Mouse (Mus musculus) lung, adult 2 months (tissue): ENCODE data around the gene Ndst4.

Source experiments
- CTCF ChIP-seq: fragments of 200-500 bp; IDR thresholded peaks from 2 replicates; pipeline ENCODE4 v1.5.1; 2011; ENCODE audit warnings: mild to moderate bottlenecking, low read length, control low read depth; ENCODE audit not compliant: insufficient read depth
- POLR2A ChIP-seq: fragments of 200-500 bp; IDR thresholded peaks from 2 replicates; pipeline ENCODE4 v1.6.1; 2011; ENCODE audit warnings: low read depth, mild to moderate bottlenecking, control low read depth, low read length, borderline replicate concordance; ENCODE audit errors: extremely low read depth

GRCm38 (mm10) chr3:125397443-125397842 is 6.4 kb upstream of the Ndst4 start:
- TF ChIP-seq CTCF (no peak), POLR2A (no peak)
